In genomic region chr5:106385219-106385618, GRCm38 (mm10) we compare ENCODE assay signal across 13 mouse cellular contexts.
"Had no signal": no experiment of that assay in that cellular context is flagged by ENCODE, and none has a peak within 500 bp of the region (broad histone marks: within the 10 kb centered on the region; RNA-seq: fewer than 3 reads in every experiment).

No protein-coding gene starts in this region.

- H3K4me2 ChIP-seq: limb, embryonic 15.5 days; liver, embryonic 12.5 days; lung, embryonic 14.5 days; neural tube, embryonic 12.5 days had no signal

- ATAC-seq: liver, embryonic 12.5 days had no signal

- H3K36me3 ChIP-seq: limb, embryonic 15.5 days; liver, embryonic 12.5 days; neural tube, embryonic 12.5 days had no signal

- H3K9me3 ChIP-seq: limb, embryonic 15.5 days had no signal

- DNase-seq: kidney, adult 8-10 months; kidney, postnatal 25 days; lung, embryonic 14.5 days; lung, postnatal 10 days; lung, postnatal 4 days; right cerebral cortex, adult 18-20 months; right cerebral cortex, postnatal 25 days; thymus, postnatal 4 days had no signal

- H3K27ac ChIP-seq: left cerebral cortex, adult 2 months; limb, embryonic 15.5 days; liver, embryonic 12.5 days; neural tube, embryonic 12.5 days had no signal

- H3K27me3 ChIP-seq: limb, embryonic 15.5 days; liver, embryonic 12.5 days; neural tube, embryonic 12.5 days had no signal

- H3K4me1 ChIP-seq: limb, embryonic 15.5 days; liver, embryonic 12.5 days had no signal

- H3K4me3 ChIP-seq: left cerebral cortex, adult 2 months; limb, embryonic 15.5 days; liver, embryonic 12.5 days; myocyte; neural tube, embryonic 12.5 days had no signal

- H3K9ac ChIP-seq: limb, embryonic 15.5 days; liver, embryonic 12.5 days; lung, embryonic 14.5 days; neural tube, embryonic 12.5 days had no signal
